Mouse (Mus musculus) heart, postnatal 0 days (tissue): ENCODE measurements around the gene Cyb561d2.

Experiments used
- CTCF ChIP-seq: IDR thresholded peaks from 2 replicates; pipeline ENCODE4 v1.5.1; 2016; ENCODE audit warnings: antibody characterized with exemption, control low read depth, low read depth
- EP300 ChIP-seq: IDR thresholded peaks from 2 replicates; pipeline ENCODE4 v1.6.1; 2016; ENCODE audit warnings: antibody characterized with exemption, low read depth

GRCm38 (mm10) chr9:107548820-107549219 is 6.8 kb upstream of the Cyb561d2 start:
- TF ChIP-seq EP300 (no peak), CTCF (no peak)
